Mouse (Mus musculus) MEL (cell line): ENCODE results near the gene Atp1a2. TPM values are rescaled to one million over a fixed set of nuclear protein-coding genes. Genes with fewer than 3 reads are reported as not detected.

Experiments
- DNase-seq: peaks from one replicate; pipeline ENCODE4 v3.0.0; 2011; ENCODE audit warnings: low read depth, low spot score
- H3K27ac ChIP-seq: 2 replicates; pipeline ENCODE4 v1.5.1; 2012; ENCODE audit warnings: low read depth, mild to moderate bottlenecking, control low read depth, low read length, moderate library complexity; ENCODE audit not compliant: control insufficient read depth
- H3K27me3 ChIP-seq, 2 experiments: fragments of 150-350 bp in 1 of 2; sonication (generic) in 1 of 2; 2 replicates each; pipeline ENCODE4 v1.6.1; 2012; ENCODE audit warnings: low read length in 2 of 2, mild to moderate bottlenecking in 2 of 2, improper control_type of control experiment in 1 of 2, moderate library complexity in 1 of 2; ENCODE audit not compliant: insufficient read depth in 2 of 2, control insufficient read depth in 1 of 2
- H3K36me3 ChIP-seq, 2 experiments: 2 replicates each; pipeline ENCODE4 v1.6.1; 2012 to 2014; ENCODE audit warnings: low read length in 2 of 2, improper control_type of control experiment in 1 of 2, inconsistent platforms in 1 of 2, mild to moderate bottlenecking in 1 of 2; ENCODE audit not compliant: insufficient read depth in 2 of 2, control insufficient read depth in 1 of 2
- H3K4me1 ChIP-seq, 2 experiments: fragments of 150-350 bp in 1 of 2; sonication (generic) in 1 of 2; 2 replicates each; pipeline ENCODE4 v1.6.1; 2012; ENCODE audit warnings: low read length in 2 of 2, improper control_type of control experiment in 1 of 2, mild to moderate bottlenecking in 1 of 2; ENCODE audit not compliant: insufficient read depth in 2 of 2, control insufficient read depth in 1 of 2
- H3K4me3 ChIP-seq, 2 experiments: fragments of 150-350 bp in 1 of 2; sonication (generic) in 1 of 2; 2 replicates each; pipeline ENCODE4 v1.5.1; 2012; ENCODE audit warnings: low read depth in 2 of 2, low read length in 2 of 2, mild to moderate bottlenecking in 2 of 2, moderate library complexity in 2 of 2, control low read depth in 1 of 2, improper control_type of control experiment in 1 of 2; ENCODE audit not compliant: control insufficient read depth in 1 of 2, insufficient read depth in 1 of 2
- H3K79me2 ChIP-seq: 2 replicates; pipeline ENCODE4 v1.6.1; 2012; ENCODE audit warnings: mild to moderate bottlenecking, low read length, moderate library complexity; ENCODE audit not compliant: control insufficient read depth, poor library complexity, insufficient read depth
- H3K9ac ChIP-seq: 2 replicates; pipeline ENCODE4 v1.6.1; 2012; ENCODE audit warnings: low read depth, mild to moderate bottlenecking, control low read depth, low read length, moderate library complexity; ENCODE audit not compliant: control insufficient read depth, poor library complexity, severe bottlenecking
- H3K9me3 ChIP-seq: fragments of 150-350 bp; sonication (generic); replicated peaks from 2 replicates; pipeline ENCODE4 v1.6.1; 2012; ENCODE audit warnings: mild to moderate bottlenecking, low read length, improper control_type of control experiment, moderate library complexity; ENCODE audit not compliant: insufficient read depth
- BHLHE40 ChIP-seq: IDR thresholded peaks from 2 replicates; pipeline ENCODE4 v1.6.1; 2012; ENCODE audit warnings: low read depth, mild to moderate bottlenecking, inconsistent platforms, low read length, improper control_type of control experiment, borderline replicate concordance
- CHD1 ChIP-seq: IDR thresholded peaks from 2 replicates; pipeline ENCODE4 v1.6.1; 2012; ENCODE audit warnings: low read depth, mild to moderate bottlenecking, inconsistent platforms, low read length, improper control_type of control experiment
- E2F4 ChIP-seq: IDR thresholded peaks from 2 replicates; pipeline ENCODE4 v1.6.1; 2011; ENCODE audit warnings: low read depth, low read length, improper control_type of control experiment, borderline replicate concordance
- ELF1 ChIP-seq: IDR thresholded peaks from 2 replicates; pipeline ENCODE4 v1.6.1; 2014; ENCODE audit warnings: low read depth, mild to moderate bottlenecking, inconsistent platforms, low read length, improper control_type of control experiment, moderate library complexity
- EP300 ChIP-seq, 2 experiments: IDR thresholded peaks; 2 replicates each; pipeline ENCODE4 v1.6.1; 2011; ENCODE audit warnings: improper control_type of control experiment in 2 of 2, low read length in 2 of 2, low read depth in 1 of 2, mild to moderate bottlenecking in 1 of 2
- GATA1 ChIP-seq: IDR thresholded peaks from 2 replicates; pipeline ENCODE4 v1.6.1; 2011; ENCODE audit warnings: low read depth, low read length, improper control_type of control experiment
- HCFC1 ChIP-seq: IDR thresholded peaks from 2 replicates; pipeline ENCODE4 v1.6.1; 2012; ENCODE audit warnings: low read depth, mild to moderate bottlenecking, inconsistent platforms, low read length, improper control_type of control experiment, moderate library complexity
- MAX ChIP-seq: IDR thresholded peaks from 2 replicates; pipeline ENCODE4 v1.6.1; 2011; ENCODE audit warnings: low read length, improper control_type of control experiment
- MEF2A ChIP-seq: IDR thresholded peaks from 2 replicates; pipeline ENCODE4 v1.6.1; 2014; ENCODE audit warnings: low read depth, mild to moderate bottlenecking, inconsistent platforms, low read length, improper control_type of control experiment; ENCODE audit not compliant: poor library complexity, insufficient replicate concordance, severe bottlenecking; ENCODE audit errors: extremely low read depth
- MXI1 ChIP-seq: IDR thresholded peaks from 2 replicates; pipeline ENCODE4 v1.6.1; 2011; ENCODE audit warnings: mild to moderate bottlenecking, low read depth, low read length, improper control_type of control experiment
- MYB ChIP-seq: IDR thresholded peaks from 2 replicates; pipeline ENCODE4 v1.6.1; 2011; ENCODE audit warnings: mild to moderate bottlenecking, low read depth, low read length, improper control_type of control experiment
- MYC ChIP-seq: IDR thresholded peaks from 2 replicates; pipeline ENCODE4 v1.6.1; 2011; ENCODE audit warnings: low read depth, mild to moderate bottlenecking, low read length, improper control_type of control experiment, moderate library complexity
- NELFE ChIP-seq: IDR thresholded peaks from 2 replicates; pipeline ENCODE4 v1.6.1; 2011; ENCODE audit warnings: low read depth, low read length, improper control_type of control experiment
- NRF1 ChIP-seq: IDR thresholded peaks from 2 replicates; pipeline ENCODE4 v1.6.1; 2014; ENCODE audit warnings: low read depth, mild to moderate bottlenecking, inconsistent platforms, low read length, improper control_type of control experiment, moderate library complexity; ENCODE audit not compliant: poor library complexity, insufficient read depth, severe bottlenecking
- POLR2A ChIP-seq, 2 experiments: IDR thresholded peaks; 2 replicates each; pipeline ENCODE4 v1.6.1; 2011 to 2012; ENCODE audit warnings: low read length in 2 of 2, mild to moderate bottlenecking in 2 of 2, control low read depth in 1 of 2, improper control_type of control experiment in 1 of 2, low read depth in 1 of 2, moderate library complexity in 1 of 2; ENCODE audit not compliant: control insufficient read depth in 1 of 2, insufficient read depth in 1 of 2, poor library complexity in 1 of 2
- POLR2AphosphoS2 ChIP-seq: IDR thresholded peaks from 2 replicates; pipeline ENCODE4 v1.6.1; 2011; ENCODE audit warnings: low read length, improper control_type of control experiment
- POLR2AphosphoS5 ChIP-seq: IDR thresholded peaks from 2 replicates; pipeline ENCODE4 v1.6.1; 2012; ENCODE audit warnings: low read depth, borderline replicate concordance, mild to moderate bottlenecking, inconsistent platforms, low read length, moderate library complexity, mixed read lengths
- RAD21 ChIP-seq: IDR thresholded peaks from 2 replicates; pipeline ENCODE4 v1.6.1; 2011; ENCODE audit warnings: mild to moderate bottlenecking, low read depth, low read length, improper control_type of control experiment
- SIN3A ChIP-seq: IDR thresholded peaks from 2 replicates; pipeline ENCODE4 v1.6.1; 2012; ENCODE audit warnings: low read length, improper control_type of control experiment, inconsistent platforms
- TAL1 ChIP-seq: IDR thresholded peaks from 2 replicates; pipeline ENCODE4 v1.6.1; 2012; ENCODE audit warnings: mild to moderate bottlenecking, inconsistent platforms, low read length, moderate library complexity, mixed read lengths
- TCF12 ChIP-seq: IDR thresholded peaks from 2 replicates; pipeline ENCODE4 v1.6.1; 2014; ENCODE audit warnings: low read depth, mild to moderate bottlenecking, inconsistent platforms, low read length, improper control_type of control experiment, moderate library complexity
- UBTF ChIP-seq: IDR thresholded peaks from 2 replicates; pipeline ENCODE4 v1.6.1; 2012; ENCODE audit warnings: low read depth, mild to moderate bottlenecking, inconsistent platforms, low read length, improper control_type of control experiment, moderate library complexity, borderline replicate concordance; ENCODE audit not compliant: insufficient read depth
- ZKSCAN1 ChIP-seq: IDR thresholded peaks from 2 replicates; pipeline ENCODE4 v1.6.1; 2012; ENCODE audit warnings: low read depth, mild to moderate bottlenecking, inconsistent platforms, low read length, improper control_type of control experiment, moderate library complexity
- ZMIZ1 ChIP-seq: IDR thresholded peaks from 2 replicates; pipeline ENCODE4 v1.6.1; 2012; ENCODE audit warnings: low read depth, mild to moderate bottlenecking, inconsistent platforms, low read length, improper control_type of control experiment, moderate library complexity
- ZNF384 ChIP-seq: IDR thresholded peaks from 2 replicates; pipeline ENCODE4 v1.6.1; 2012; ENCODE audit warnings: low read depth, mild to moderate bottlenecking, inconsistent platforms, low read length, improper control_type of control experiment
- polyA plus RNA-seq, 2 experiments: library from polyadenylated mRNA; stranded (reverse) in 1 of 2; unstranded in 1 of 2; fragments of >175 nt in 1 of 2; fragments of >200 nt in 1 of 2; gene quantifications; 2 replicates each; pipeline versions ENCODE4 v1.2.1 to v1.2.4; 2012; ENCODE audit warnings: low replicate concordance in 2 of 2, low read depth in 1 of 2; ENCODE audit not compliant: insufficient read length in 2 of 2, insufficient read depth in 1 of 2, missing spikeins in 1 of 2
- total RNA-seq: library from RNA; depleted of rRNA; stranded (reverse); fragments of 300-350 nt; gene quantifications from 2 replicates; pipeline ENCODE4 v1.2.3, GENCODE M21; 2012

Atp1a2 gene
- total and polyA plus RNA-seq, 3 experiments = 0.04 TPM; not detected in 2

DNA sequence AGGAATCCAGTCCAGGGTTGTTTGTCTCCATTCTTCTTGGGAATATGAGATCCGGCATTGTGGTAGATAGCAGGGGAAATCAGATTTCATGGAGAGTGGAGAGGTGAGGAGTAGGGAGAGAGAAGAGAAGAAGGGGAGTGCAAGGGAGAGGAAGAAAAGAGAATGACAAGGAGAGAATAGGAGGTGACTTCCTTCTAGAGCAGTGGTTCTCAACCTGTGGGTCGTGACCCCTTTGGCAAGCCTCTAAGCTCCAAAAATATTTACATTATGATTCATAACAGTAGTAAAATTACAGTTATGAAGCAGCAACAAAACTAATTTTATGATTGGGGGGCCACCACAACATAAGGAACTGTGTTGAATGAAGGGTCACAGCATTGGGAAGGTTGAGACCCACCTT, 35.1 kb upstream of the Atp1a2 start:
- H3K27me3 ChIP-seq = peaks cover 3 to 15% of the 10 kb centered on the region in 2 experiments
- H3K4me1 ChIP-seq = peaks cover 0 to 3% of the 10 kb centered on the region in 2 experiments; a peak in 1 of 4 replicates
- no peaks in the 10 kb centered on the region for H3K79me2 ChIP-seq
- H3K9me3 ChIP-seq = no peaks in the 10 kb centered on the region
- H3K4me3 ChIP-seq = no peak overlapping the region
- no peak overlapping the region for H3K9ac ChIP-seq
- no peak for DNase-seq
- TF ChIP-seq GATA1 (no peak), MXI1 (no peak), ELF1 (no peak), CHD1 (no peak), EP300 (IDR thresholded peaks at IDR 0.05; ENCODE audit: low read depth in 1 of 2, low read length in 2 of 2) (no peak), ZKSCAN1 (no peak), TAL1 (no peak)
- H3K36me3 ChIP-seq = no peaks in the 10 kb centered on the region
- no peak overlapping the region for H3K27ac ChIP-seq

- H3K27ac ChIP-seq = no peak overlapping the region
- H3K4me1 ChIP-seq = peaks cover 0 to 3% of the 10 kb centered on the region in 2 experiments; a peak in 1 of 4 replicates
- no peaks in the 10 kb centered on the region for H3K79me2 ChIP-seq
- H3K36me3 ChIP-seq = no peaks in the 10 kb centered on the region
- H3K4me3 ChIP-seq = no peak overlapping the region
- no peak overlapping the region for H3K9ac ChIP-seq
- peak; percentile 38 for DNase-seq
- H3K9me3 ChIP-seq = no peaks in the 10 kb centered on the region
- peaks cover 2 to 12% of the 10 kb centered on the region in 2 experiments for H3K27me3 ChIP-seq
- TF ChIP-seq ZMIZ1 = no peak
- TF ChIP-seq MXI1 = no peak
- TF ChIP-seq MAX = no peak
- no peak for TF ChIP-seq UBTF
- TF ChIP-seq MYB = no peak
- TF ChIP-seq TCF12 = no peak
- TF ChIP-seq GATA1 = no peak
- no peak for TF ChIP-seq MEF2A
These were observed 33.6 kb upstream of the Atp1a2 start for GRCm38 (mm10) chr1:172331422-172331947.

GRCm38 (mm10) chr1:172329616-172330015, 31.8 kb upstream of the Atp1a2 start:
- no peaks in the 10 kb centered on the region for H3K4me1 ChIP-seq
- no peak overlapping the region for H3K27ac ChIP-seq
- H3K9me3 ChIP-seq = no peaks in the 10 kb centered on the region
- H3K4me3 ChIP-seq = no peak overlapping the region
- H3K9ac ChIP-seq = no peak overlapping the region
- peaks cover 0 to 12% of the 10 kb centered on the region in 2 experiments for H3K27me3 ChIP-seq
- no peaks in the 10 kb centered on the region for H3K79me2 ChIP-seq
- no peaks in the 10 kb centered on the region for H3K36me3 ChIP-seq
- no peak for DNase-seq
- TF ChIP-seq NRF1 (no peak), POLR2AphosphoS5 (no peak), HCFC1 (no peak), MYC (no peak), SIN3A (no peak), NELFE (no peak), UBTF (no peak), POLR2A (IDR thresholded peaks at IDR 0.05; ENCODE audit: control insufficient read depth in 1 of 2, insufficient read depth in 1 of 2, low read depth in 1 of 2, low read length in 2 of 2, poor library complexity in 1 of 2) (no peak), ZMIZ1 (no peak), ELF1 (no peak), RAD21 (no peak), MAX (no peak), POLR2AphosphoS2 (no peak), BHLHE40 (no peak), ZNF384 (no peak), E2F4 (no peak)
